Mouse (Mus musculus): Measurements from ENCODE around the gene C1qa. TPM values are rescaled to one million over a fixed set of nuclear protein-coding genes. Genes with fewer than 3 reads are reported as not detected.

C1qa gene
- 5.7 TPM for polyA plus RNA-seq (2014; fragmentation: Illumina TruSeq; extraction: RNeasy Lipid Tissue Mini Kit (QIAGEN cat#74804); ENCODE audit: low read depth, low replicate concordance)

GRCm38 (mm10) chr4:136898637-136899036 lies at the start of gene C1qa:
Gene C1qa (minus strand): TSS chr4:136898803.

GRCm38 (mm10) chr4:136892811-136893210 lies 5.8 kb downstream of the C1qa start, which contains the start of gene C1qc:
Gene C1qc (minus strand): TSS chr4:136893065.

GRCm38 (mm10) chr4:136886101-136886500 lies 12.5 kb downstream of the C1qa start, which contains the start of gene C1qb:
Gene C1qb (minus strand): TSS chr4:136886187.

Other genes starting within 250 kb of the C1qa start
- gene Ephb2, start 62.8 kb downstream of the C1qa start, polyA plus RNA-seq (2014; fragmentation: Illumina TruSeq; extraction: RNeasy Lipid Tissue Mini Kit (QIAGEN cat#74804); ENCODE audit: low read depth, low replicate concordance), result 2.3 TPM
- 3.3 TPM for gene C1qb, start 12.6 kb downstream of the C1qa start, polyA plus RNA-seq (2014; fragmentation: Illumina TruSeq; extraction: RNeasy Lipid Tissue Mini Kit (QIAGEN cat#74804); ENCODE audit: low read depth, low replicate concordance)
- gene C1qc, start 5.7 kb downstream of the C1qa start, polyA plus RNA-seq (2014; fragmentation: Illumina TruSeq; extraction: RNeasy Lipid Tissue Mini Kit (QIAGEN cat#74804); ENCODE audit: low read depth, low replicate concordance), result 3.1 TPM
- gene Epha8, start 58.0 kb upstream of the C1qa start, polyA plus RNA-seq (2014; fragmentation: Illumina TruSeq; extraction: RNeasy Lipid Tissue Mini Kit (QIAGEN cat#74804); ENCODE audit: low read depth, low replicate concordance), result not detected
- gene Zbtb40, start 150.0 kb upstream of the C1qa start, polyA plus RNA-seq (2014; fragmentation: Illumina TruSeq; extraction: RNeasy Lipid Tissue Mini Kit (QIAGEN cat#74804); ENCODE audit: low read depth, low replicate concordance), result 1.2 TPM

Data from adrenal gland, adult 10 weeks (tissue).